Mouse (Mus musculus): ENCODE results near the gene Chst14. TPM values are rescaled to one million over a fixed set of nuclear protein-coding genes. Genes with fewer than 3 reads are reported as not detected.

The Chst14 gene
- polyA plus RNA-seq, 1 experiment: 25.4 TPM

DNA sequence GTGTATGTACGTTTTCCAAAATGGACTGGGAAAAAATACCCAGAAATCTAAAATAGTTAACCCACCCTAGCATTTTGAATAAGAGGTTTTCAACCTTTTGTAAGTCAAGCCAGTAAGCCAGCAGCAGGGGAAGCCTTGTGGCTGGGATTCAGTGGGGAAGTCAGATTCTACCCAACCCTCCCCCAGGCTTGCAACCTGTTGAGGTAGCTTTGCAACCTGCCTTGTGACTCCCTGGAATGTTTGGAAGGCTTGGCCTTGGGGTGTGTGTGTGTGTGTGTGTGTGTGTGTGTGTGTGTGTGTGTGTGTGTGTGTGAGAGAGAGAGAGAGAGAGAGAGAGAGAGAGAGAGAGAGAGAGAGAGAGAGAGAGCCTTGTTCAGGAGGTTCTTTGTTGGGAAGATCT, 17.1 kb upstream of the Chst14 start:
- Histone ChIP-seq H3ac (ENCODE audit: control insufficient read depth, insufficient read length) (no peak overlapping the region), H3K4me3 (no peak overlapping the region), H3K79me2 (ENCODE audit: control insufficient read depth, insufficient read depth) (peaks cover 44% of the 10 kb centered on the region), H3K27me3 (ENCODE audit: control insufficient read depth, insufficient read depth, insufficient read length) (no peaks in the 10 kb centered on the region), H3K4me2 (ENCODE audit: low read depth) (no peak overlapping the region), H3K36me3 (ENCODE audit: control insufficient read depth, insufficient read depth) (no peaks in the 10 kb centered on the region)
- no peak for TF ChIP-seq TCF12 (IDR thresholded peaks at IDR 0.05; ENCODE audit: insufficient read depth, poor library complexity, severe bottlenecking)
- no peak for TF ChIP-seq MYOG (IDR thresholded peaks at IDR 0.05; ENCODE audit: control insufficient read depth in 1 of 3, insufficient read depth in 1 of 3, insufficient read length in 2 of 3, low read depth in 2 of 3)
- no peak for TF ChIP-seq TCF3 (IDR thresholded peaks at IDR 0.05; ENCODE audit: insufficient read length, low read depth)
- no peak for TF ChIP-seq USF1 (IDR thresholded peaks at IDR 0.05; ENCODE audit: low read depth)
- no peak for TF ChIP-seq SRF (IDR thresholded peaks at IDR 0.05; ENCODE audit: control insufficient read depth, insufficient read length, low read depth)
- TF ChIP-seq CEBPB (IDR thresholded peaks at IDR 0.05; ENCODE audit: insufficient read depth, poor library complexity, severe bottlenecking): no peak
- TF ChIP-seq POLR2AphosphoS2 (IDR thresholded peaks at IDR 0.05; ENCODE audit: insufficient read length, low read depth): no peak
- TF ChIP-seq REST (IDR thresholded peaks at IDR 0.05; ENCODE audit: insufficient read depth, insufficient read length): no peak
- TF ChIP-seq MYOD1 (IDR thresholded peaks at IDR 0.05; ENCODE audit: control insufficient read depth in 1 of 3, insufficient read length in 2 of 3, low read depth in 2 of 3): no peak
- TF ChIP-seq MAX (IDR thresholded peaks at IDR 0.05; ENCODE audit: low read depth): no peak
- TF ChIP-seq POLR2A (IDR thresholded peaks at IDR 0.05; ENCODE audit: insufficient read length, low read depth): no peak
- TF ChIP-seq E2F4 (IDR thresholded peaks at IDR 0.05; ENCODE audit: insufficient read depth): no peak

DNA sequence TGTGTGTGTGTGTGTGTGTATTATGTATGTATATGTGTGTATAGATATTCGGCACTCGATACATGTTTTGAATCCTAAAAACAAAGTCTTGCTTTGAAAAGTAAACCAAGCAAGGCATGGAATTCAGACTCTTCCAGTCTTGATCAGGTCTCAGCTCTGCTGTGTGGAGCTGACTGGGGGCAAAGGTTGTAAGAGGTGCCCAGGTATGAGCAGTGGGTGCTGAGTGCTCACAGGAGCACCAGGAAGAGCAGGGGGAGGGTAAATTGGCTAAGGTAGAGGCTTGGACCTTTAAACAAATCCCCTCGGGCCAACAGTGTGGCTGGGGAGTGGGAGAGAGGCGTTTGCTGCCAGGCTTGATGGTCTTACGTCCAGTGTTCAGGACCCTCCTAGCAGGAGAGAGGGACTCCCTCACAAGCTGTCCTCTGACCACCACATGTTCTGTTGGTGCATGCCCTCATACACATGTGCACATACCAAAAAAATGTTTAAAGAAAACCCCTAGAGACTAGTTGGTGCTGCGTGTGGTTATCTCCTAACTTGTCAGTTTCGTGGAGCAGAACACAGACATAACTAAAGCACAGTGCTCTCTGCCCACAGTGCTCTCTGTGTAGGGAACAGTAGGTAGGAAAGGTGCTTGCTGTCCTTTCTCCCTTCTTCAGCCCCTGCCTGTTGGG, 15.6 kb upstream of the Chst14 start:
- Histone ChIP-seq H3ac (ENCODE audit: control insufficient read depth, insufficient read length) (no peak overlapping the region), H3K36me3 (ENCODE audit: control insufficient read depth, insufficient read depth) (no peaks in the 10 kb centered on the region), H3K27me3 (ENCODE audit: control insufficient read depth, insufficient read depth, insufficient read length) (no peaks in the 10 kb centered on the region), H3K4me2 (ENCODE audit: low read depth) (no peak overlapping the region), H3K4me3 (no peak overlapping the region), H3K79me2 (ENCODE audit: control insufficient read depth, insufficient read depth) (peaks cover 28% of the 10 kb centered on the region)
- TF ChIP-seq TCF3 (IDR thresholded peaks at IDR 0.05; ENCODE audit: insufficient read length, low read depth) (no peak), CEBPB (IDR thresholded peaks at IDR 0.05; ENCODE audit: insufficient read depth, poor library complexity, severe bottlenecking) (no peak), E2F4 (IDR thresholded peaks at IDR 0.05; ENCODE audit: insufficient read depth) (no peak), TCF12 (IDR thresholded peaks at IDR 0.05; ENCODE audit: insufficient read depth, poor library complexity, severe bottlenecking) (no peak), POLR2A (IDR thresholded peaks at IDR 0.05; ENCODE audit: insufficient read length, low read depth) (no peak), MAX (IDR thresholded peaks at IDR 0.05; ENCODE audit: low read depth) (no peak), MYOG (IDR thresholded peaks at IDR 0.05; ENCODE audit: control insufficient read depth in 1 of 3, insufficient read depth in 1 of 3, insufficient read length in 2 of 3, low read depth in 2 of 3) (no peak), MYOD1 (IDR thresholded peaks at IDR 0.05; ENCODE audit: control insufficient read depth in 1 of 3, insufficient read length in 2 of 3, low read depth in 2 of 3) (no peak), POLR2AphosphoS2 (IDR thresholded peaks at IDR 0.05; ENCODE audit: insufficient read length, low read depth) (no peak), SRF (IDR thresholded peaks at IDR 0.05; ENCODE audit: control insufficient read depth, insufficient read length, low read depth) (no peak), REST (IDR thresholded peaks at IDR 0.05; ENCODE audit: insufficient read depth, insufficient read length) (no peak), USF1 (IDR thresholded peaks at IDR 0.05; ENCODE audit: low read depth) (no peak)

DNA sequence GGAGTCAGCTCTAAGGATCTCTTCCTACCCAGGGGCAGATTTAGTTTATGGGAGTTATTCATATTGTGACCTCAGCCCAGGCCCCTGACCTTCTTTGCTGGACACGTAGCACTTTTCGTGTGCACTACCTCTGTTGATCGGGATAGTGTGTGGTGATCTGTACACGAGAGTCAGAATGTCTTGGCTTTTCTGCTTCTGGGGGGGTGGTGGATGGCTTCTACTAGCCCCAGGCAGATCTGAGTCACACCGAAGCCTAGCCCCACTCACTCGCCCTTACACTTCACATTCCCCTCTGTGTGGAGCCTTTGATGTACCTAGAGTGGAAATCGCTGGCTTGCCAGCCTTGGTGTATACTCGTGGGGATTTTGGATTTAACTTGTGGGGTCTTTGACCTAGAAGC, 13.6 kb upstream of the Chst14 start:
- Histone ChIP-seq H3ac (ENCODE audit: control insufficient read depth, insufficient read length) (no peak overlapping the region), H3K27me3 (ENCODE audit: control insufficient read depth, insufficient read depth, insufficient read length) (no peaks in the 10 kb centered on the region), H3K4me2 (ENCODE audit: low read depth) (no peak overlapping the region), H3K4me3 (no peak overlapping the region), H3K36me3 (ENCODE audit: control insufficient read depth, insufficient read depth) (no peaks in the 10 kb centered on the region), H3K79me2 (ENCODE audit: control insufficient read depth, insufficient read depth) (peaks cover 14% of the 10 kb centered on the region)
- TF ChIP-seq CEBPB (IDR thresholded peaks at IDR 0.05; ENCODE audit: insufficient read depth, poor library complexity, severe bottlenecking) (no peak), POLR2A (IDR thresholded peaks at IDR 0.05; ENCODE audit: insufficient read length, low read depth) (no peak), SRF (IDR thresholded peaks at IDR 0.05; ENCODE audit: control insufficient read depth, insufficient read length, low read depth) (no peak)

DNA sequence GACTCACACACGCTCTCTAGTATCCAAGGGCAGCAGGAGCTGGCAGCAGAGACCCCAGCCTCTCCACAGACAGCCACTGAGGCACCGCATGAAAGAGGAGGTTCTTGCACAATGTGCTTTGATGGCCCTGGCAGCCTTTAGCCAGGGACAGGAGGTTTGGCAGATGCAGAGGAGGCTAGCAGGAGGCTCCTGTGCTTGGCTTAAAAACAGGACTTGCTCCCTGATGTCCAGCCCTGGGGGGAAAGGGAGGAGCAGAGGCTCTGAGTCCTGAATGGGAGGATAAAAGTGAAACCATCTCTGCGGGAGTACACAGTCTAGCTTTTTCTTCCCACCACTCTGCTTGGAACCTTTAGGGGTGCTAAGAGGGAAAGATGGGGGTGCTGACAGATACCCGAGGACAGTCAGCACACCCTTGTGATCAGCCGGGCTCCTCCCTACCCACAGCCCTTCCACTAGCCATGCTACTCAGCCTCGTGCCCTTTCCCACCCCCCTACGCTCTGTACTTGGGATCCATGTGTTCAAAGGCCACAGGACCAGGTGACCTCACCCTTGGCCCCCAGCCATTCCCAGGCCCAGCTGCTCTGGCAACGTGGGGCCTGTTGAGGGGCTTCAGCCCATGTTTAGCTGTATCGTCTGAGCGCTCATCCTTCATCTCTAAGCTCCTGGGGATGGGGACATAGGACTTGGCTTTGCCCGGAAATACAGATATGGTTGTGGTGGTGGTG, 12.6 kb upstream of the Chst14 start:
- Histone ChIP-seq H3K36me3 (ENCODE audit: control insufficient read depth, insufficient read depth) (no peaks in the 10 kb centered on the region), H3K4me2 (ENCODE audit: low read depth) (no peak overlapping the region), H3K79me2 (ENCODE audit: control insufficient read depth, insufficient read depth) (peaks cover 9% of the 10 kb centered on the region), H3K27me3 (ENCODE audit: control insufficient read depth, insufficient read depth, insufficient read length) (no peaks in the 10 kb centered on the region), H3ac (ENCODE audit: control insufficient read depth, insufficient read length) (no peak overlapping the region), H3K4me3 (no peak overlapping the region)
- TF ChIP-seq POLR2A (IDR thresholded peaks at IDR 0.05; ENCODE audit: insufficient read length, low read depth) (no peak), MYOG (IDR thresholded peaks at IDR 0.05; ENCODE audit: control insufficient read depth in 1 of 3, insufficient read depth in 1 of 3, insufficient read length in 2 of 3, low read depth in 2 of 3) (no peak), CEBPB (IDR thresholded peaks at IDR 0.05; ENCODE audit: insufficient read depth, poor library complexity, severe bottlenecking) (no peak), MAX (IDR thresholded peaks at IDR 0.05; ENCODE audit: low read depth) (no peak)

DNA sequence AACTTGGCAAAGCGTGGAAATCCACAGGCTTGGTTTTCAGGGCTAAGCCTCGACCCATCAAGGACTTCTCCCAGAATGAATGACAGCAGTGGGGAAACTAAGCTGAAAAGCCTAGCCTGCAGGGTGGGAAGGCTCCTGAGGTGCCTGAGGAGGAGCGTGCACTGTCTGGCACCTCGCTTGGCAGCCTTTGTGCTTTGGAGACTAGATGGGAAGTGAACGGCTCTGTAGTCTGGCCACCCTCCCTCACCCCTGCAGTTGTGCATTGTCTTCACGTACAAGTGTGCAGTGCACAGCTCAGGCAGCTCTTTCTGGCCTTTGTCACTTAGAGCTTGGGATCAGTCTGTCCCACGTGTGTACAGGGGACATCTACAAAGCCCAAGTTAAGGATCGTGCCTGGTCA, 11.6 kb upstream of the Chst14 start:
- TF ChIP-seq MAX (IDR thresholded peaks at IDR 0.05; ENCODE audit: low read depth) (no peak), USF1 (IDR thresholded peaks at IDR 0.05; ENCODE audit: low read depth) (no peak), POLR2AphosphoS2 (IDR thresholded peaks at IDR 0.05; ENCODE audit: insufficient read length, low read depth) (no peak), TCF3 (IDR thresholded peaks at IDR 0.05; ENCODE audit: insufficient read length, low read depth) (no peak), REST (IDR thresholded peaks at IDR 0.05; ENCODE audit: insufficient read depth, insufficient read length) (no peak), MYOG (IDR thresholded peaks at IDR 0.05; ENCODE audit: control insufficient read depth in 1 of 3, insufficient read depth in 1 of 3, insufficient read length in 2 of 3, low read depth in 2 of 3) (no peak), MYOD1 (IDR thresholded peaks at IDR 0.05; ENCODE audit: control insufficient read depth in 1 of 3, insufficient read length in 2 of 3, low read depth in 2 of 3) (no peak), POLR2A (IDR thresholded peaks at IDR 0.05; ENCODE audit: insufficient read length, low read depth) (no peak), E2F4 (IDR thresholded peaks at IDR 0.05; ENCODE audit: insufficient read depth) (no peak), SRF (IDR thresholded peaks at IDR 0.05; ENCODE audit: control insufficient read depth, insufficient read length, low read depth) (no peak), CEBPB (IDR thresholded peaks at IDR 0.05; ENCODE audit: insufficient read depth, poor library complexity, severe bottlenecking) (no peak), TCF12 (IDR thresholded peaks at IDR 0.05; ENCODE audit: insufficient read depth, poor library complexity, severe bottlenecking) (no peak)
- H3K36me3 ChIP-seq (ENCODE audit: control insufficient read depth, insufficient read depth): no peaks in the 10 kb centered on the region
- H3K79me2 ChIP-seq (ENCODE audit: control insufficient read depth, insufficient read depth): peaks cover 8% of the 10 kb centered on the region
- no peaks in the 10 kb centered on the region for H3K27me3 ChIP-seq (ENCODE audit: control insufficient read depth, insufficient read depth, insufficient read length)
- H3ac ChIP-seq (ENCODE audit: control insufficient read depth, insufficient read length): no peak overlapping the region
- H3K4me2 ChIP-seq (ENCODE audit: low read depth): no peak overlapping the region
- H3K4me3 ChIP-seq: no peak overlapping the region
